Mouse (Mus musculus): Measurements from ENCODE around the gene Tspan5.

Gene Tspan5

DNA sequence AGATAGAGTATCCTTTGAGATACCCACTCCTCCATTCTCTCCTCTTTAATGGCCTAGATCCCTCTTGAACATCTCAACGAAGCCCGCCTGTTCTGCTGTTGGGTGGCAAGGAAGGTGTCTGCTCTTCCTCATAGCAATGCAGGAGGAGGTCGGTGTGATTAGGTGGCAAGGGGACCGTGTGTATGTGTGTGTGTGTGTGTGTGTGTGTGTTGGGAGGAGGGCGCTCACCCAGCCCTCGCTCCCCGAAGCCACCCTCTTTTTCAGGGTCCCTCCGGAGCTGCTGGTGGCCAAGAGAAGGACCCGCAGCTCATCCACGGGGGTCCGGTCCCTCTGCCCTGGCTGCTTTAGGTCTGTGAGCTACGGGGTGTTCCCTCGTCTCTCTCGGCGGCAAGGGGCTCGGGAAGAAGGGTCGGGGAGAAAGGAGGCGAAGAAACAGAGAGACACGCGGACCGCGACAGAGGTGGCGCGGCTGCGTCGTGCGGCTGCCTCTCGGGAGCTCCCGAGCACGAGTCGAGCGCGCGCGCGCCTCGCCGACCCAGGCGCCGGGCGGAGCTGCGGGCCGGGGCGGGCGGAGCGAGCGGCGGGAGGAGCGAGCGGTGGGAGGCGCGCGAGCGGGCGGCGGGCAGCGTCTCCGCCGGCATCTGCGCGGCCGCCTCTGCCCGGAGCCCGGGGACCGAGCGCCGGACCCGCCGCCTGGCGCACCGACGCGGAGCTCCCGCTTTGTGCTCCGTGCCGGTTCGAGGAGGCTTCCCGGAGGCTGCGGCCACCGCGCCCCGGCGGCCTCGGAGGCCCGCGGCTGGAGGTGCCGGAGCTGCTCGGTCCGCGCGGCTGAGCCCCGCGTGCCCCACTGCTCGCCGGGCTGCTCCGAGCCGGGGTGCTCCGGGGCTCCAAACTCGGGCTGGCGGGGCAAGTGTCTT, at the start of gene Tspan5:
Gene Tspan5 (plus strand): TSS at position 547 of the 917 bp plus-strand sequence.
- DNase-seq (ENCODE audit: low read depth) = peak; percentile 78

DNA sequence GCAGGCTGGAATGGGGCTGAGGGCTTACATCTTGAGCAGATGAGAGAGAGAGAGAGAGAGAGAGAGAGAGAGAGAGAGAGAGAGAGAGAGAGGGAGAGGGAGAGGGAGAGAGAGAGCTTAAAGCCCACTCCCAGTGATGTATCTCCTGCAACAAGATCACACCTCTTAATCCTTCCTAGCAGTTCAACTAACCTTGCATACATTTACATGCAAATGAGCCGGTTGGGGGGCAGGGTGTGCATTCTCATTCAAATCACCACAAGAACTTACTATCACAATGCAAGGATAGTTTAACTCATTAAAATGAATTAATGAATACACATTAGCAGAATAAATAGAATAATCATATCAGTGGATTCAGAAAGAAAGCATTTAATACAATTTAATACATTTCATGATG, 49.7 kb upstream of the Tspan5 start:
- no peak for DNase-seq (ENCODE audit: low read depth)

DNA sequence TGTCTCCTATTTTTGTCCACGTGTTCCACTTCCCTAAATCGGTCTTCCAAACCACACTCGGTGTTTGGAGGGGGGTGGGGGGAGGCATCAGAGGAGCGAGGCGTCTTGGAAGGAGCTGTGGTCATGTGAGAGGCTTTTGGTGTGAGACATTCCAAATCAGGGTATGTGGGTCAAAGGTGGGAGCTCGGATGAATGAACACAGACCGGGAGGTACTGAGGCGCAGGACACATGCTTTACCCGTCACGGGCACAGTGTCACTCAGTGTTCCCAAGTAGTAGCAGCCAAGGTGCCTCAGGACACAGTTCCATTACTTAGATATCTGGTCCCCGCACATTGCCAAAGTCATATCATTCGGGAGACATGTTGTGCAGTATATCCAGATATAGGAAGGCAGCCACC, 38.6 kb upstream of the Tspan5 start:
- no peak for DNase-seq (ENCODE audit: low read depth)

DNA sequence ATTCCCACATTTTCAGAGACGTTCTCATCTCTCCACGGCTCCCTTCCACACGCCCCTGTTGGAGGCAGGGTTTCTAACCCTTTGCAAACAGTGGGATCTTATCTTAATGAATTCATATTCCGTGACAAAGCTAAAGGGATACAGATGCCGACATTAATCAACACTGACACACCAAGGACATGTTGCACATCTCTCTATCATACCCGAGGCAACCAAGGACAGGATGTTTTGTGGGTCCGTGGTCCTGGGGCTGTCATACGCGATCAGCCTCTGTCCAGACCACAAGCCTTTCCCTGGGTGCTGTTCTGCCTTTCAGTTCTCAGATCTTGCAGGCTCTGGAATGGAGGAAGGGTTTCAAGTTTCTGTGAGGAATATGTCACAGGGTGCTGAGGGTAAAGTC, 37.5 kb upstream of the Tspan5 start:
- no peak for DNase-seq (ENCODE audit: low read depth)

DNA sequence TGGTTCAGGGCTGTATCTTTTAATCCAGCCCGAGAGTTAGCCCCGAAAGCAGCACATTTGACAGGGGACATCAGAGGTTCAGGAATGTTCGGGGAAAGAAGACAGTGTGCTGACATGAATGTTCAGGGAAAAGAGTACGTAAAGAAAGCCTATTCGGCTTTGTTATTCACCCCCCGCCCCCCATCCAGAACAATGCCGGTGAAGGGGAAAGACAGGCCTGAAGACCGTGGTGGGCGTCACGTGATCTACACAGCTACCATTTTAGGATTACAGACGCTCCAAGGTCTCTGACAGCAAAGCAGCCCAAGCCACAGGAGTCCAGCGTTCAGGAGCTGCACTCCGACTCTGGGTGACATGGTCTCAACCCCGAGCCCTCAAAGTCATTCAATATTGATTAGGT, 36.1 kb upstream of the Tspan5 start:
- no peak for DNase-seq (ENCODE audit: low read depth)

DNA sequence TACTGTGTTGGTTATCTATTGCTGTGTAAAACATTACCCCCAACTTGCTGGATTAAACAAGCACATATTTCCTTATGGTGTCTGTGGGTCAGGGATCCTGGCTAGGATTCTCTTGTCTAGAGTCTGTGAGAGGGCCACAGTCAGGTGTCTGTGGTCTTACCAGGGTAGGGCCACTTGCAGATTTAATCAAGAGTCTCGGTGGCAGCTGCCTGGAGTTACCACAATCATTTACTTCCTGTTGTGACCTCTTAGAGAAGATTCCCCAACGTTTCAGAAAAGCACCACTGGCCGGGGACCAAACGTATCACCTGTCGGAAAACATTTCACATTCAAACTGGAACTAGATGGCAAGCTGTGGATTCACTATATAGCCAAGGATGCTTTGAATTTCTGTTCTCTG, 32.8 kb upstream of the Tspan5 start:
- no peak for DNase-seq (ENCODE audit: low read depth)

DNA sequence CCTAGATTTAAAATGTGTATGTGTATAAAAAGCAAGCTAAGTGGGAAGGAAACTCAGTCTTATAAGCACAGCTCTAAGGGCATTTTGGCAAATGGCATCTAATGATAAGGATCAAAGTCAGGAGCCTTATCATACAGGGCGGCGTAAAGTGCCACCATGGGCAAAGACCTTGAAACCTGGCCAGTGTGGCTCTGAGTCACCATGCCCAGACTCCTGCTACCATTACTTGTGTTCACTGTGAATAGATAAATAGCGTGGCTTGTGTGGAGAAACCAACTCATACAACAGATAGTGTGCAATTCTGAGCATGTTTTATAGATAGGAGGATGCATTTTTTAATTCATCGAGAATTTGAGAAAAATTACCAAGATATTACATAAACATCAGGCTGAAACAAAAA, 30.0 kb upstream of the Tspan5 start:
- DNase-seq (ENCODE audit: low read depth) = no peak

DNA sequence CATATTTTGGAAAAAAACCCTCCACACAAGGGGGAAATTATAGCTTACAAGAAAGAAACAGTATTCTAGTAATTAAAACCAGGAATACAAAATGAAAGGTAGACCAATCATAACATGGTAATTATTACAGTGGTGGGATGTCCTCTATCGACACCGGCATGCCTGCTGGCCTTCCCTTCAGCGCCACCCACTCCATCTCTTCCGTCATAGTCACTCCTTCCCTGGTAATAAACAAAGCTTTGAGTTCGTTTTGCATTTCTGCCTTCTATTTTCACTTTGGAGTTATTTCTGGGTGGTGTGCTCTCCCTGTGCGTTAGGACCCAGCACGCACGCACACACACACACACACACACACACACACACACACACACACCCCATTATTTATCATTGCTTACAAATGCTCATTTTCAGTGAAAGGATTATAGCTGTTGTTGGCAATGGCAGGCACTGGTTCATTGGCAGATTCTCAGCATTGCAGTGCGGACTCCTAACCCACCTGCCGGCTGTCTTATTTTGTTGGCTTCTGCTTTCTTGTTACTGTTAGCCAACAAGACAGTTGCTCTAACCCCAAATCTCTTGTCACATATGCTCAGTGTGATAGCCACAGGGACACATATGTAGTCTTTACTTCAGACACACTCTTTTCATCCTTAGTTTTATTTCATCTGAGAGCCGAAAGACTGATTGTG, 29.4 kb upstream of the Tspan5 start:
- no peak for DNase-seq (ENCODE audit: low read depth)

DNA sequence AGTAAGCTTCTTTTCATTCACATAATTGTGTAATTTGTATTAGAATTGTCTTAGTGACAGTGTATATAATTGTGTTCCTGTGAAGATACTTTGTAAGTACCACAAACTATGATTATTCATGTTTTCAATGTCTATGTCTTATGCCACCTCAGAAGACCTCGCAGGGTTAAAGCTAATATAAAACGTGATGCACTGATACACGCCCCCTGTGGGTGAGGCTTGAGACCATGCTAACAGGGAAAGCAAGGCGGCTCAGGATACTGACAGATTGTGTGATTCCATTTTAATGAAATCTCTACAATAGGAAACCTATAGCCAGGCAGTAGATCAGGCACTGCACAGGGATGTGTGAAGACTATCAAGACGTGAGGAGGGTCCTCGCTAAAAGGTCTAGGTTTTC, 28.9 kb upstream of the Tspan5 start:
- no peak for DNase-seq (ENCODE audit: low read depth)

DNA sequence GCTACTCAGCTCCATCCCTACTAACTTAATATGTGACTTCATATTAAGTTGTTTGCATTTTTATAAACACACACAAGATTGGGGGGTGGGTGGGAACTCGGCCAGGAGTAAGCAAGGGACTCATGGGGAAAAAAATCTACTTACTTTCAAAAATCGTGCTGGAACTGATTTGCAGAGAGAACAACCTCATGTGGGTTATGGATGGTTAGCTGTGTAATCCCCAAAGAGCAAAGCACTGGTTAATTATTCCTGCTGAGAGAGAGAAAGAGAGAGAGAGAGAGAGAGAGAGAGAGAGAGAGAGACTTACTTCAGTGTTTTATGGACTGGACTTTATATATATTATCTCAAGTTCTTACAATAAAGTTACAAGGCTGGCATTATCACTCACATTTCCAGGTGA, 27.2 kb upstream of the Tspan5 start:
- DNase-seq (ENCODE audit: low read depth) = no peak

DNA sequence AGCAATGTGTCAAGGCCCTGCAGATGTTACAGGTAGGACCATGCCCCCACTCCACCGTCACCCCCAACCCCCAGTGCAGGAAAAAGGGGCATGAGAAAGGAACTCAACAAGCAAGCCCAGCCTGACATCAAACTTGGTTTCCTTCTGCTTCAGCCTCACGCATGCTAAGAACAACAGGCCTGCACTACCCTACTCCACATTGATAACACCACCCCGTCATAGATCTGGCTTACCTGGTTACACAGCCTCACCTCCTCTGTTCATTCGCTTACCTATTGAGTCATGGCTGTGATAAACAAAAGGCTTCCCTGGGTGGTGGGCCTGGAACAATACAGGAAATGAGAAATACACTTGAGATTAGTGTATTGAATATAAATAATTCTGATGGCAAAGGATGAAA, 26.8 kb upstream of the Tspan5 start:
- peak; percentile 10 for DNase-seq (ENCODE audit: low read depth)

DNA sequence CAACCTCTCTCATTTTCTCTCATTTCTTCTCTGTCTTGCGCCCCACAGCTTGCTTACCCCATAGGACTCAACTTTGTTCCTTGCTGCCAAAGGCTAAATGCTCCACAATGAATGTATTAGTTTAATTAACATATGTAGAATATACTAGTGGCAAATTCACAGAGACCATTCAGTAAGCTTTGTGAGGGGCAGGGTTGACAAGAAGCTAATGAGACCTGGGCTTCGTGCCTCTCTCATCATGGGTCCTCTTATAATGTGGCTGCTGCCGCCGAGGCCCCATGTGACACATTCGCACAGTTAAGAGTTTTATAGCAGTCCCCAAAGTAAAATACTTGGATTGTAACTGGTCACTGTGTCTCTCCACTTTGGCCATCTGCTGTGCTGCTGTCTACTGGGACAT, 25.0 kb upstream of the Tspan5 start:
- DNase-seq (ENCODE audit: low read depth) = no peak

DNA sequence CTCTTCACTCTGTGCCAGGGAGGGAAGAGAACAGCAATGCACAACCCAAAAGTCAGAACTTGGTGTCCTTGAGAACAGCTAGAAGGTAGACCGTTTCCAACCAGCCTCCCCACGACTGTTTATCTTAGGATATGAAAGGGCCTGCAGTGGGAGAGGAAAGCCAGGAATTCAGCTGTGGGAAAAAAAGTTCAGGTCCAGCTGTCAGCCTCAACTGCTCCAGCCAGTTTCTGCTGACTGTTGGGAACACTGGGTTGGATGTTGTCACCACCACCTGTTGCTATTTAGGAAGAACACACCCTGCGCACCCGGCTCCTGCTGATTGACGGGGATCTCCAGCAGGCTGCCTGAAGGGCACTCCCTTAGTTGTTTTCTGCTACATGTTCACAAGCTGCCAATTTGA, 19.8 kb upstream of the Tspan5 start:
- no peak for DNase-seq (ENCODE audit: low read depth)

DNA sequence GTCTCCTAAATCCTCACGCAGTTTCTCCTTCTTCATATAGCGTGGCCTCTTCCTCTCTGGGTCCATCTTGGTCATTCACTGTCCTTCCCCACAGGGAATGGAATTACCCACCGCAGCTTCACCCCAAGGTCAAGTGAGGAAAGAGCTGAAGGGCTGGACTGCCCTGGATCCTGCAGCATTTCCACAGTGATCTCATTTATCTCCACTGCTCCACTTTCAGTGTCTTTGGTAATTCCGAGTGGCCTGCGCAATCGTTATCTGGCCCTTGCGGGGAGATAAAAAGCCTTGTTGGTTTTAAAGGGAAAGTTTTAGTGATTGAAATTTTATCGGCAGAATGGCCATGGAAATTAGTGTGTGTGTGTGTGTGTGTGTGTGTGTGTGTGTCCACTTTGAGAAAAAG, 14.4 kb upstream of the Tspan5 start:
- DNase-seq (ENCODE audit: low read depth) = no peak

DNA sequence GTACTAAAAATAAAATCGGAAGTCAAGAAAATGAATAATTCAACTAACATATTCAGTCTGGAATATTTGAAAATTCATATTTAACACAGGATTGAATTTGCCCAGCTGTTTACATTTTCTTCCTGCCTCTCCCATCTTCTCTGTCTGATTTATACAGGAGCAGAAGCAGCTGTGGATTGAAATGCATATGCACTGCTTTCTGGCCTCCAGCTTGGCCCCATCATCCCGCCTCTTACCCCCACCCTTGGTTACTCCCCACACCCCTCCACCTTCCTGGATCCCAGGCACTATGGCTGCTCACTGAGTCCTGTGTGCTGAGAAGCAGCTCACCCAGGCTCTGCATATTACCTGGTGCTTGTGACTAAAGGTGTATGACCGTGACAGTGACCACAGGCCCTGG, 13.2 kb upstream of the Tspan5 start:
- no peak for DNase-seq (ENCODE audit: low read depth)

DNA sequence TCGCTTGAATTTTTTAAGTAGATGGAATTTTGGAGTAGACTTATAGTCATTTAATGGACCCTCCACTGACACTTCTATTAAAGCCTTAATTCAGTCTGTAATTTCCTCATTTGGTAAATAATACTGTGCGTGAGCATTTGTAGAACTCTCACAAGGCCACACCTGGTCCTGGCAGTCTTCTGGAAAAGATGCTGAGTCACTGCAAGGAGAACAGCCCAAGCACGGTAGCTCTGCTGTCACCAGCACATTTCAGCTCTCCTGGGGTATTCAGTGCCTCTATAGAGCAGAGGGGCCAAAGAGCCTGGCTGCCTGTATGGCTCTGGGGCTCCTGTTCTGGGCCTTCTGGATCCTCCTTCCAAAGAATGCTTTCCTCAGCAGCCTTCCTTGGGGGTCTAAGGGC, 11.2 kb upstream of the Tspan5 start:
- DNase-seq (ENCODE audit: low read depth) = no peak

DNA sequence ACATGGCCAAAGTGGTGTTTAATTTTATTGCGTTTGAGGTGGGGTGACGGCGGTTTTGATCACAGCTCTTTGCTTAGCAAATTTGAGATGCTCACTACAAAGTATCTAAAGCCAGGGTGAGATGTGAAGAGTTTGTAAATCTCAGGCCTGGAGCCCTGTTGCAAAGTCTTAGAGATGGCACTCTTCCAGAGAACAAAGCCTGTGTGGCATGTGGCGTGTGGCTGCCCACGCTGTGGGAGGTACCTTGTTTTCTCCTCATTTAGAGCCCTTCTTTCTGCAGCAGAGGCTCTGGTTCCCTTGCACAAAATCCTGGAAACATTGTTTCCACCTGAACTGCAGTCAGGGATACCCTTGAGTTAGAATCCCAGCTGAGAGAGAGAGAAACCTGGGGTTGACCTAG, 6.2 kb upstream of the Tspan5 start:
- DNase-seq (ENCODE audit: low read depth) = no peak

DNA sequence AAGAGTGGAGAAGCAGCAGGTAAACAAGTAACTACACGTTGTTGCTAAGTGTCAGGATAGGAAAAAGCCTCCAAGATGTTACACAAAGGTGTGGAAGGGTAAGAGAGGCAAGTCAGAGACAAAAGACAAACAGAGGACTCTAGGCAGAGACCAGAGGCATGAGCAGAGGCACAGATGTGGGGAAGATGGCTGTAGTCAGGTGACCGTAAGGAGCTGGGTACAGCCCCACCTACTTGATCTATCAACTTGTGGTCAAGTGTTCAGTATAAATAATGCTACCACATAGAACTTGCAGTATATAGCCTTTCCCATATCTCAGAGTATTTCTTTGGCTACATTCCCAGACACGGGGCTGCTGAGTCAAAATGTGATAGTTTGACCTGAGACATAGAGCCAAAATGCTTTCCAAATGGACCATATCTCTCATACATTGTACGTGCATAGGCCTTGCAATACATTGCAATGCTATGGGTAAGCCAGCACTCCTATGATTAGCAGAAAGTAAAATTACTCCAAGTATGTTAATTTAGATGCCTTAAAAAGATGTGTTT, 2.8 kb upstream of the Tspan5 start:
- DNase-seq (ENCODE audit: low read depth) = no peak

DNA sequence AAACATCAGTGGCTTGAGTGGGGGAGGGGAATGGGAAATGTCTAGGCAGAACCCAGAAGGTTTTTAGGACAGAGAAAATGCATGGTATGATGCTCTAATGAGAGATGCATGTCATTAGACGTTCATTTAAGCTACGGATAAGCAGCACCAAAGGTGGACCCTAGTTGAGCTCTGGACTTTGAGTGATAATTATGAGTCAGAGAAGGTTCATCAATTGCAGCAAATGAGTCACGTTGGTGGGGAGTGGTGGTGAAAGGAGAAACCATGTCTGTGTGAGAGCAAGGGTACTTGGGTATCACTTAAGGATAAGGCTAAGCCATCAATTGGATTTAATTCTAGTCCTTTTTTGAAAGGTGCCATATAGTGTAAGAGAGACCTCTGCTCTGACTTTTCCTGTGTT, 1.7 kb upstream of the Tspan5 start:
- no peak for DNase-seq (ENCODE audit: low read depth)

DNA sequence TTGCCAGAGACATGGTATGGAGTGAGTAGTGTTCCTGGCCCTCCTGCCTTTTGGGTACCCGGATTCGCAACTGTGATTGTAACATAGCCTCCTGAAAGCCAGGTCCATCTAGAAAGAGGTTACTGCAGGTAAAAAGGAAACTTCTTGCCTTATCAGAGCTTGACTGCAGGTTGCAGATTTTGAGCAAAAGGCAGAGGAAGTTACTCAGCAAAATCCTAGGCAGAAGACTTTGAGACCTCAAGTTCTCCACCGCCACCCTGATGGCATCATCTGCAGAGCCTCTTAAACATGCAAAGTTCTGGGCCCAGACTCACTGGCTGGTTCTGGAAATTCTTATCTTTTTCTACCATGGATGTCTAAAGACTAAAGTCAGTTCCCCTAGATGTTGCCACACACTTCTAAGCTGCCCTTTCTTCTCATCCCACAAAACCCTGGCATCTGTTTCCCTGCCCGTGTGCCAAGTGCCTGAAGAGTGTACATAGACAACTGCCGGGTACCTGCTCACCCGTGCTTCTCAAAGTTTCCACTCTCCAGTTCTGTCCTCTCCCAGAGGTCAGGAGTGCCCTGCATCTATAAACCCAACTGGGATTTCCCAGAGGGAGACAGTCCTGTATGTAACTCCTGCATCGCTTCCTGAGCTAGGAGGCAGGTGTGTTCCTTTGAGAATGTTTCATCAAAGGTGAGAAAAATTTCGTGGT, 1.0 kb upstream of the Tspan5 start:
- DNase-seq (ENCODE audit: low read depth) = peak; percentile 19

DNA sequence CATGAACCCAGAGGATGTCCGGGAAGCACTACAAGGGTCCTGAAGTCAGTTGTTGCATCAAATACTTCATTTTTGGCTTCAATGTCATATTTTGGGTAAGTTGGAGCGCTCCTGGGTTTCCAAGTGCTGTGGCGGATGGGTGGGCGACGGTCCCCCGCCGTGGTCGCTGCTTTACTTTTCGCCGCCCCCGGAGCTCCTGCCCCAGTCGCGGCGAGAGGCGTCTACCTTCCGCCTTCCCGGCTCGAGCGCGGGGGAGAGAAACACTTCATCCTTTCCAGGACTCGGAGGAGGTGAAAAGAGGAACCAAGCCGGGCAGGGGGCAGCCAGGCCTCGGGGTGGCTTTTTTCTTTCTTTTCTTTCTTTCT, 553 bp downstream of the Tspan5 start:
- DNase-seq (ENCODE audit: low read depth) = no peak

DNA sequence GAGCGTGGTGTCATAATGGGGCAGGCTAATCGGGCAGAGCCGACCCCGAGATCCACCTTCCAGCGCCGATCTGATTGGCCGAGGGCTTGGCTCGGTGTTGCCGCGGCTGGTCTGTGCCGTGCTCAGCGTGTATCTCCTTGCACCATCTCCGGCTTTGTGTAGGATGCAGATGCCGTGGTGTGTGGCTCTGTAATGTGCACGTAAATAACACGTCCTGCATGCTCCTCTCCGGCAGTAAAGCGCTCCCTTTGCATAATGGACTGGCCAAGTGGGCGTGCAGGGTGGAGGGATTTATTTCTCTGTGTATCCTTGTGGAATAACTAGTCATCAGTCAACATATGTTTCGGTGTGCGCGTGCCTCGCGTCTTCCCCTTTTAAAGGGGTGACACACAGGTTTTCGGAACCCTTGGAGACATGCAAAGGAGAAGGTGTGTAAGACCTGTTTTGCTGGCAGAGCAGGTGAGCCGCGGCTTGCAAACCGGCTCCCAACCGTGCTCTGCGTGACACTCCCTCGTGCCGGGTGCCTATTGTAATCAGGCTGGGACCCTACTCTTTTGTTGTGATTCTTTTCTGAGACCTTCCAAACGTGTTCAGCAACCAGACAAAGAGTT, 1.2 kb downstream of the Tspan5 start:
- DNase-seq (ENCODE audit: low read depth) = peak; percentile 68
